Mouse (Mus musculus): ENCODE results near the gene Kif1c. TPM values are rescaled to one million over a fixed set of nuclear protein-coding genes. Genes with fewer than 3 reads are reported as not detected.

Kif1c gene
- polyA plus RNA-seq, 1 experiment = 87.1 TPM

- H3K27ac ChIP-seq (ENCODE audit: insufficient read depth, low read depth, low read length) = no peak overlapping the region
- no peak overlapping the region for H3K4me3 ChIP-seq (ENCODE audit: low read depth, low read length)
- TF ChIP-seq CTCF (IDR thresholded peaks at IDR 0.05; ENCODE audit: extremely low read depth, insufficient read length, insufficient replicate concordance, low read depth, low read length) (no peak), POLR2A (IDR thresholded peaks at IDR 0.05; ENCODE audit: low read depth, low read length) (no peak)
- WGBS = 76% methylated on average over 5 of the region's 5 CpGs
- H3K4me1 ChIP-seq (ENCODE audit: control insufficient read depth, insufficient read depth, insufficient read length, low read length) = peaks cover 8% of the 10 kb centered on the region; the same call in 1 of the 2 replicates
- no peaks in the 10 kb centered on the region for H3K27me3 ChIP-seq (ENCODE audit: control insufficient read depth, insufficient read depth, low read length)
- H3K36me3 ChIP-seq (ENCODE audit: control insufficient read depth, insufficient read depth, low read length) = peaks cover 55% of the 10 kb centered on the region
Measured at GRCm38 (mm10) chr11:70727385-70727784, 27.0 kb downstream of the Kif1c start.

DNA sequence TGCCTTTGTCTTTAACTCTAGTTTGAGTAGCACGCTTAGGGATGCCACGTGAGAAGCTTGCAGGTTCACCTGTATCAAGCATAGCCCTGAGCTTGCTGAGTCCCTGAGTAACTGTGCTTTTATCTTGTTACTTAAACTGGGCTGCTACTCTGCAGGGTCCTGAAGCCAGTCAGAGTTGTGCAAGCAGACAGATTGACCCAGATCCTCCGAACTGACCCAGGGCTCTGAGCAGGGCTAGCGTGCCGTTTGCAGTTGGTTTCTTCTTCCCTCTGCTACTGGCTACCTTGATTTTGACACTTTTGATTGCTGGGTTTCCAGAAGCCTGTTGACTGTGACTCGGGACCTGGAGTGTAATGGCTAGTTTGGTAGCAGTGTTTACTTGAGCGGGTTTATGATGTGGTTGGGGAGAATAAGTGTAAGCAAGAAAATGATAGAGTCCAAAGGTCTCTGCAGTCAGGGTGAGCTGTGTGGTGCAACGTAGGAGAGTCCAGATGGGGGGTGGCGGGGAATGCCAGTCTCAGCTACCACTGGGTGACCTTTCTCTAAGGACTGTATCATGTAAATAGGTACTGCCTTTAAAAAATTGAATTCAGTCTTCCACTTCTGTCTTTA lies 30.2 kb downstream of the Kif1c start:
- WGBS = 25% methylated on average over 9 of the region's 9 CpGs
- TF ChIP-seq POLR2A (IDR thresholded peaks at IDR 0.05; ENCODE audit: low read depth, low read length) (no peak), CTCF (IDR thresholded peaks at IDR 0.05; ENCODE audit: extremely low read depth, insufficient read length, insufficient replicate concordance, low read depth, low read length) (no peak)
- Histone ChIP-seq H3K4me1 (ENCODE audit: control insufficient read depth, insufficient read depth, insufficient read length, low read length) (peaks cover 8% of the 10 kb centered on the region; the same call in 1 of the 2 replicates), H3K36me3 (ENCODE audit: control insufficient read depth, insufficient read depth, low read length) (peaks cover 31% of the 10 kb centered on the region), H3K27me3 (ENCODE audit: control insufficient read depth, insufficient read depth, low read length) (no peaks in the 10 kb centered on the region), H3K27ac (ENCODE audit: insufficient read depth, low read depth, low read length) (0 out of 2 replicates have a peak overlapping the region, but pooled peaks have one; percentile 10), H3K4me3 (ENCODE audit: low read depth, low read length) (no peak overlapping the region)

GRCm38 (mm10) chr11:70731178-70731577 lies 30.8 kb downstream of the Kif1c start:
- Histone ChIP-seq H3K36me3 (ENCODE audit: control insufficient read depth, insufficient read depth, low read length) (peaks cover 24% of the 10 kb centered on the region), H3K4me1 (ENCODE audit: control insufficient read depth, insufficient read depth, insufficient read length, low read length) (peaks cover 8% of the 10 kb centered on the region; the same call in 1 of the 2 replicates), H3K4me3 (ENCODE audit: low read depth, low read length) (no peak overlapping the region), H3K27ac (ENCODE audit: insufficient read depth, low read depth, low read length) (peak overlapping the region; percentile 36), H3K27me3 (ENCODE audit: control insufficient read depth, insufficient read depth, low read length) (no peaks in the 10 kb centered on the region)
- TF ChIP-seq CTCF (IDR thresholded peaks at IDR 0.05; ENCODE audit: extremely low read depth, insufficient read length, insufficient replicate concordance, low read depth, low read length) (no peak), POLR2A (IDR thresholded peaks at IDR 0.05; ENCODE audit: low read depth, low read length) (no peak)
- 38% methylated on average over 5 of the region's 5 CpGs for WGBS

DNA sequence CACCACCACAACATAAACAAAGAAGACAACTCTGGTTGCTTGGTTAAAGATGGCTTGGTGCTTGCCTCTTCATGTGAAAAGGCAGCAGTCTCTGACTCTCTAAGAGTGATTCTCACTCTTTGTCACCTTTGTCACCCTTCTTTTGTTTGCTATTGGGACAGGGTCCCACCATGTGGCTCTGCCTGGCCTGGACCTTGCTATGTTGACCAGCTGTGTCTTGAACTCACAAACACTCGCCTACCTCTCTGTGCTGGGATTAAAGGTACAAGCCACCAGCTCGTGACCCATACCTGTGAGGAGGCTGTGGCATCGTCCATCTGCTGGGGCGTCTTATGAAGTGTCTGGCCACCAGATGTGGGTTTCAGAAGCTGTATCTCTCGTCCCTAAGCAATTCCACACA lies 32.9 kb downstream of the Kif1c start:
- Histone ChIP-seq H3K36me3 (ENCODE audit: control insufficient read depth, insufficient read depth, low read length) (peaks cover 4% of the 10 kb centered on the region), H3K27ac (ENCODE audit: insufficient read depth, low read depth, low read length) (no peak overlapping the region), H3K4me3 (ENCODE audit: low read depth, low read length) (no peak overlapping the region), H3K4me1 (ENCODE audit: control insufficient read depth, insufficient read depth, insufficient read length, low read length) (peaks cover 8% of the 10 kb centered on the region; the same call in 1 of the 2 replicates), H3K27me3 (ENCODE audit: control insufficient read depth, insufficient read depth, low read length) (no peaks in the 10 kb centered on the region)
- 79% methylated on average over 5 of the region's 5 CpGs for WGBS
- no peak for TF ChIP-seq CTCF (IDR thresholded peaks at IDR 0.05; ENCODE audit: extremely low read depth, insufficient read length, insufficient replicate concordance, low read depth, low read length)
- no peak for TF ChIP-seq POLR2A (IDR thresholded peaks at IDR 0.05; ENCODE audit: low read depth, low read length)

- H3K4me3 ChIP-seq (ENCODE audit: low read depth, low read length) = no peak overlapping the region
- no peak for TF ChIP-seq CTCF (IDR thresholded peaks at IDR 0.05; ENCODE audit: extremely low read depth, insufficient read length, insufficient replicate concordance, low read depth, low read length)
- TF ChIP-seq POLR2A (IDR thresholded peaks at IDR 0.05; ENCODE audit: low read depth, low read length) = no peak
- 16% methylated on average over 5 of the region's 5 CpGs for WGBS
- H3K4me1 ChIP-seq (ENCODE audit: control insufficient read depth, insufficient read depth, insufficient read length, low read length) = peaks cover 7% of the 10 kb centered on the region
- H3K27me3 ChIP-seq (ENCODE audit: control insufficient read depth, insufficient read depth, low read length) = no peaks in the 10 kb centered on the region
- no peaks in the 10 kb centered on the region for H3K36me3 ChIP-seq (ENCODE audit: control insufficient read depth, insufficient read depth, low read length)
- peak overlapping the region; percentile 73; the same call in 1 of the 2 replicates for H3K27ac ChIP-seq (ENCODE audit: insufficient read depth, low read depth, low read length)
Measured at GRCm38 (mm10) chr11:70737749-70738148, 37.4 kb downstream of the Kif1c start.

GRCm38 (mm10) chr11:70741603-70742002 lies 41.3 kb downstream of the Kif1c start:
- H3K27me3 ChIP-seq (ENCODE audit: control insufficient read depth, insufficient read depth, low read length) = no peaks in the 10 kb centered on the region
- no peaks in the 10 kb centered on the region for H3K36me3 ChIP-seq (ENCODE audit: control insufficient read depth, insufficient read depth, low read length)
- H3K4me3 ChIP-seq (ENCODE audit: low read depth, low read length) = no peak overlapping the region
- H3K4me1 ChIP-seq (ENCODE audit: control insufficient read depth, insufficient read depth, insufficient read length, low read length) = peaks cover 17% of the 10 kb centered on the region
- H3K27ac ChIP-seq (ENCODE audit: insufficient read depth, low read depth, low read length) = peak overlapping the region; percentile 67; the same call in 1 of the 2 replicates
- WGBS = 51% methylated on average over 3 of the region's 3 CpGs
- no peak for TF ChIP-seq CTCF (IDR thresholded peaks at IDR 0.05; ENCODE audit: extremely low read depth, insufficient read length, insufficient replicate concordance, low read depth, low read length)
- no peak for TF ChIP-seq POLR2A (IDR thresholded peaks at IDR 0.05; ENCODE audit: low read depth, low read length)

DNA sequence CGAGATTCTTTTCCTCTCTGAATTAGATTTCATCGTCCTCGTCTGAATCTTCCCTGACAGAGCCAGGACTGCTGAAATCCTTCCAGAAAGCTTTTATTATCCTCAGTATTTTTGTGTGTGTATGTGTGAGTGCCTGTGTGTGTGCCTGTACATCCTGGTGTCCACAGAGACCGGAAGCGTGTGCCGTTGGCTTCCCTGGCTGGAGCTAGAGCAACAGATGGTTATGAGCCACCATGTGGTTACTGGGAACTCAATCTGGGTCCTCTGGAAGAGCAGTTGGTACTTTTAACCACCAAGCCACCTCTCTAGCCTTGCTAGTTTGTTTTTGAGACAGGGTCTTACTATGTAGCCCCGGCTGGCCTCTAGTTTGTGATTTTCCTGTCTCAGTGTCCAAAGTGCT lies 41.8 kb downstream of the Kif1c start:
- TF ChIP-seq CTCF (IDR thresholded peaks at IDR 0.05; ENCODE audit: extremely low read depth, insufficient read length, insufficient replicate concordance, low read depth, low read length) (no peak), POLR2A (IDR thresholded peaks at IDR 0.05; ENCODE audit: low read depth, low read length) (no peak)
- Histone ChIP-seq H3K4me1 (ENCODE audit: control insufficient read depth, insufficient read depth, insufficient read length, low read length) (peaks cover 17% of the 10 kb centered on the region), H3K27ac (ENCODE audit: insufficient read depth, low read depth, low read length) (peak overlapping the region; percentile 67), H3K36me3 (ENCODE audit: control insufficient read depth, insufficient read depth, low read length) (no peaks in the 10 kb centered on the region), H3K27me3 (ENCODE audit: control insufficient read depth, insufficient read depth, low read length) (no peaks in the 10 kb centered on the region), H3K4me3 (ENCODE audit: low read depth, low read length) (no peak overlapping the region)
- 61% methylated on average over 7 of the region's 7 CpGs for whole genome bisulfite sequencing

Data from small intestine, adult 2 months (tissue).